In the genomic region with DNA sequence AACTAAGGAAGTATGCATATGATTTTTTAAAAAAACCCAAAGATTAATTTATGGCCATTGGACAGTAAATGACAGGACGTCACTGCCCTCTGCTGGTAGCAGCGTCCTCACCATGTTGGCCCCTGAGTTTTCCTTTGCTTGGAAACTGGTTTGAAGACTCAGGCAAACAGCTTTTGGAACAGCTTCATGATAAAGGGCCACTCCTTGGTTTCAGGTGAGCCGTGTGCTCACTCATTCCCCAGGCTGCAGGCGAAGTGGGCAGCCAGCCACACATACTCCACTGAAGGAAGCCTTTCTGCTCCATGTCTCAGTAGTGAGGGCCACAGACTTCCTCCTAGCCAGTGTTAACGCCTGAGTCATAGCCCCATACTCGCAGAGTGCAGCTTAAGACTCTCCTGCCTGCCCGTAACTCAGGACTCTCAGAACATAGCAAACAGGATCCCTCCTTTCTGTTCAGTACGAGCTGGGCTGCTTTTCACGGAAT, we compare ENCODE assay signal across 8 mouse cellular contexts.
DNase-seq lines count a peak whose midpoint lies in the region; TF ChIP-seq lines count a peak whose summit lies in the region.

No protein-coding gene starts in this region.

- DNase-seq in gastrocnemius, adult 2 months = peak; percentile 71
- no peak for DNase-seq in gastrocnemius, adult 8-10 months (ENCODE audit: low spot score in 2 of 2)
- DNase-seq in adipocyte (ENCODE audit: low spot score) = peak; percentile 89
- DNase-seq in embryo, embryonic 10 days (ENCODE audit: low spot score) = peak; percentile 90
- DNase-seq in heart, postnatal 36 days = peak; percentile 73 to 85
- peak; percentile 70 to 72 for DNase-seq in layer of hippocampus, postnatal 14 days (ENCODE audit: low spot score in 2 of 2)
- peak; percentile 90 for DNase-seq in lung, postnatal 14 days
- peak; percentile 53 to 67 for DNase-seq in spleen, postnatal 36 days (ENCODE audit: low spot score in 2 of 2)

- H3K27ac ChIP-seq in gastrocnemius, adult 2 months = no peak overlapping the region

- intact Hi-C loops in gastrocnemius, adult 2 months (cut with DNase I) = loop anchor here (1.0 kb wide), 2 partner anchors 34 to 212 kb away; no protein-coding TSS in a partner anchor
- intact Hi-C loops in heart, postnatal 36 days (cut with DNase I) = loop anchor here (1.0 to 5.0 kb wide), 4 partner anchors 34 to 402 kb away; no protein-coding TSS in a partner anchor

- peak; percentile 85 for TF ChIP-seq CTCF in gastrocnemius, adult 2 months (IDR thresholded peaks at IDR 0.05)

- H3K4me3 ChIP-seq in gastrocnemius, adult 2 months = no peak overlapping the region

Comparison
In these comparisons a context has a peak if more than half of its experiments do, and no peak if none do; other contexts are left out.
1. DNase-seq: peak in gastrocnemius, adult 2 months (single experiment), adipocyte (single experiment), embryo, embryonic 10 days (single experiment), heart, postnatal 36 days (2 of 2), layer of hippocampus, postnatal 14 days (2 of 2), lung, postnatal 14 days (single experiment) and spleen, postnatal 36 days (2 of 2); none in gastrocnemius, adult 8-10 months (0 of 2).